Mouse (Mus musculus): ENCODE measurements around the gene Ldlrad3.

- TF ChIP-seq CTCF (IDR thresholded peaks at IDR 0.05; ENCODE audit: low read depth) (no peak), EP300 (IDR thresholded peaks at IDR 0.05; ENCODE audit: low read depth) (no peak)
Observed at GRCm38 (mm10) chr2:101950716-101951520, 235.3 kb downstream of the Ldlrad3 start.
